In the genomic region with DNA sequence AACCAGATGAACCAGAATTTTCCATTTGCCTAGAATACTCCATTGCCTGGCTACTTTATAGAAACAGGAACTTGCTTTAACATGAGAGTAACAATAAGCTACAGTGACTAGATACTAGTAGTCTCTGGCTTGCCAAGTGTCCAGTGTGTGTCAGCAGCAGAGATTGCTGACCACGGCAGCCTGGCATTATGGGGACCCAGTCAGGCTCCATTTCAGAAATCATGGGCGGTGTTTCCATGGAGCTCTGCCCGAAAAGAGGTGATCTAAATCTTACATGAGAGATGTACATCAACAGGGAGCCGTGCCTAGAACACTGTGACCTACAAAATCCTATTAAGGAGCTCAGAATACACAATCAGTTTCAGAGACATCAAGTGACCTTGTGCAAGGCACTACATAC, we compare ENCODE assay signal across 22 mouse cellular contexts.
DNase-seq lines count a peak whose midpoint lies in the region; ATAC-seq and TF ChIP-seq lines count a peak whose summit lies in the region.
"Had no signal": no experiment of that assay in that cellular context is flagged by ENCODE, and none has a peak within 500 bp of the region (broad histone marks: within the 10 kb centered on the region; RNA-seq: fewer than 3 reads in every experiment).

No protein-coding gene starts in this region.

- ATAC-seq in kidney, embryonic 16.5 days (ENCODE audit: low FRiP score, low TSS enrichment), result no peak
- ATAC-seq in erythroblast, adult 5-6 weeks (replicated peaks; ENCODE audit: low FRiP score, poor library complexity, severe bottlenecking), result no peak
- ATAC-seq: intestine, embryonic 15.5 days; liver, embryonic 12.5 days; midbrain, embryonic 16.5 days had no signal

- H3K79me2 ChIP-seq in macrophage (ENCODE audit: inconsistent target), result no peaks in the 10 kb centered on the region

- no peaks in the 10 kb centered on the region for H3K9me3 ChIP-seq in kidney, embryonic 16.5 days (ENCODE audit: low read length)
- H3K9me3 ChIP-seq: hindbrain, embryonic 15.5 days; intestine, embryonic 15.5 days; limb, embryonic 12.5 days; liver, embryonic 12.5 days; neural tube, embryonic 15.5 days had no signal

- 72% methylated on average over 4 of the region's 4 CpGs for WGBS in macrophage (ENCODE audit: missing documents)
- WGBS in kidney, embryonic 16.5 days, result 88% methylated on average over 4 of the region's 4 CpGs

- no peaks in the 10 kb centered on the region for H3K4me1 ChIP-seq in kidney, embryonic 16.5 days (ENCODE audit: insufficient read depth, low read length)
- H3K4me1 ChIP-seq: hindbrain, embryonic 15.5 days; neural tube, embryonic 15.5 days had no signal

- no peak for TF ChIP-seq CTCF in gastrocnemius, adult 2 months (IDR thresholded peaks at IDR 0.05)

- peak; percentile 87 for DNase-seq in gastrocnemius, adult 2 months
- no peak for DNase-seq in gastrocnemius, postnatal 10 days
- peak; percentile 65 for DNase-seq in cerebellum, adult 11 months
- DNase-seq in cerebellum, postnatal 10 days, result peak; percentile 24 to 27
- no peak for DNase-seq in MN1 (ENCODE audit: low spot score)
- DNase-seq: adrenal gland, adult 2 months; heart, postnatal 36 days; kidney, adult 9 months; kidney, postnatal 36 days; lung, adult 2 months; right cerebral cortex, postnatal 4 days had no signal

- H3K9ac ChIP-seq in kidney, embryonic 16.5 days (replicated peaks; ENCODE audit: low read length), result no peak overlapping the region
- H3K9ac ChIP-seq: hindbrain, embryonic 15.5 days; intestine, embryonic 15.5 days; limb, embryonic 12.5 days; liver, embryonic 12.5 days; neural tube, embryonic 15.5 days had no signal

- peak overlapping the region; percentile 92 for H3K27ac ChIP-seq in gastrocnemius, adult 2 months
- H3K27ac ChIP-seq in macrophage, result peak overlapping the region; percentile 19
- H3K27ac ChIP-seq in kidney, embryonic 16.5 days (ENCODE audit: low read length), result no peak overlapping the region
- H3K27ac ChIP-seq: hindbrain, embryonic 15.5 days; intestine, embryonic 15.5 days; left cerebral cortex, adult 2 months; limb, embryonic 12.5 days; liver, embryonic 12.5 days; neural tube, embryonic 15.5 days; stomach, postnatal 0 days had no signal

- intact Hi-C loops in gastrocnemius, adult 2 months (cut with DNase I), result no loop called here

- H3K4me2 ChIP-seq in kidney, embryonic 16.5 days (replicated peaks; ENCODE audit: low read depth, low read length), result no peak overlapping the region
- H3K4me2 ChIP-seq: hindbrain, embryonic 15.5 days; intestine, embryonic 15.5 days; limb, embryonic 12.5 days; liver, embryonic 12.5 days; neural tube, embryonic 15.5 days had no signal

- H3K36me3 ChIP-seq in macrophage (ENCODE audit: inconsistent target), result no peaks in the 10 kb centered on the region
- H3K36me3 ChIP-seq in kidney, embryonic 16.5 days (ENCODE audit: insufficient read depth, low read length), result no peaks in the 10 kb centered on the region
- H3K36me3 ChIP-seq: hindbrain, embryonic 15.5 days; intestine, embryonic 15.5 days; limb, embryonic 12.5 days; liver, embryonic 12.5 days; neural tube, embryonic 15.5 days had no signal

- no peak overlapping the region for H3K4me3 ChIP-seq in gastrocnemius, adult 2 months
- no peak overlapping the region for H3K4me3 ChIP-seq in macrophage (ENCODE audit: inconsistent target)
- H3K4me3 ChIP-seq in kidney, embryonic 16.5 days (ENCODE audit: low read length), result no peak overlapping the region
- H3K4me3 ChIP-seq: hindbrain, embryonic 15.5 days; intestine, embryonic 15.5 days; left cerebral cortex, adult 2 months; limb, embryonic 12.5 days; liver, embryonic 12.5 days; neural tube, embryonic 15.5 days had no signal

- H3K27me3 ChIP-seq in kidney, embryonic 16.5 days (ENCODE audit: insufficient read depth, low read length), result no peaks in the 10 kb centered on the region
- H3K27me3 ChIP-seq: hindbrain, embryonic 15.5 days; intestine, embryonic 15.5 days; limb, embryonic 12.5 days; liver, embryonic 12.5 days; neural tube, embryonic 15.5 days had no signal

Comparison
In these comparisons a context has a peak if more than half of its experiments do, and no peak if none do; other contexts are left out.
1. DNase-seq: peak in gastrocnemius, adult 2 months (single experiment), cerebellum, adult 11 months (single experiment) and cerebellum, postnatal 10 days (2 of 2); none in gastrocnemius, postnatal 10 days (single experiment) and MN1 (single experiment).